Mouse (Mus musculus) E14TG2a.4 (cell line): ENCODE measurements at regions not wholly inside any gene's neighbourhood (a gene's known extent, or its start where the extent isn't known, plus 50 kb on each side); places are given as distances from the start of the nearest gene placed in this dataset.

Experiments used
- H3K27me3 ChIP-seq: 2 replicates; pipeline ENCODE4 v1.6.1; 2014; ENCODE audit warnings: low read length, control low read depth; ENCODE audit not compliant: insufficient read depth
- H3K36me3 ChIP-seq: 2 replicates; pipeline ENCODE4 v1.6.1; 2014; ENCODE audit warnings: low read length, control low read depth; ENCODE audit not compliant: insufficient read depth
- H3K4me1 ChIP-seq: replicated peaks from 2 replicates; pipeline ENCODE4 v1.6.1; 2014; ENCODE audit warnings: low read depth, low read length, control low read depth
- H3K4me3 ChIP-seq: replicated peaks from 2 replicates; pipeline ENCODE4 v1.5.1; 2014; ENCODE audit warnings: mild to moderate bottlenecking, low read length
- H3K9me3 ChIP-seq: 2 replicates; pipeline ENCODE4 v1.6.1; 2014; ENCODE audit warnings: low read length, control low read depth
- CTCF ChIP-seq: conservative IDR thresholded peaks from 2 replicates; pipeline ENCODE4 v1.5.1; 2014; ENCODE audit warnings: low read length
- NANOG ChIP-seq: IDR thresholded peaks from 2 replicates; pipeline ENCODE4 v1.6.1; 2014; ENCODE audit warnings: borderline replicate concordance, low read length, mixed read lengths
- POU5F1 ChIP-seq: IDR thresholded peaks from 2 replicates; pipeline ENCODE4 v1.6.1; 2014; ENCODE audit warnings: low read length, borderline replicate concordance

- no peaks in the 10 kb centered on the region for H3K36me3 ChIP-seq
- H3K4me3 ChIP-seq: no peak overlapping the region
- TF ChIP-seq NANOG (no peak), CTCF (no peak), POU5F1 (no peak)
Observed at GRCm38 (mm10) chr12:97957201-97957600, 302.1 kb downstream of the Galc start.

GRCm38 (mm10) chr12:97953336-97953735 lies 305.9 kb downstream of the Galc start:
- TF ChIP-seq CTCF (no peak), NANOG (no peak), POU5F1 (no peak)
- H3K9me3 ChIP-seq: no peaks in the 10 kb centered on the region
- no peaks in the 10 kb centered on the region for H3K4me1 ChIP-seq
- no peaks in the 10 kb centered on the region for H3K36me3 ChIP-seq
- no peak overlapping the region for H3K4me3 ChIP-seq
- H3K27me3 ChIP-seq: no peaks in the 10 kb centered on the region

More at GRCm38 (mm10) chr12:97957201-97957600, 302.1 kb downstream of the Galc start:
- Histone ChIP-seq H3K9me3 (no peaks in the 10 kb centered on the region), H3K27me3 (no peaks in the 10 kb centered on the region), H3K4me1 (no peaks in the 10 kb centered on the region)

- Histone ChIP-seq H3K36me3 (no peaks in the 10 kb centered on the region), H3K4me3 (no peak overlapping the region), H3K4me1 (no peaks in the 10 kb centered on the region), H3K27me3 (no peaks in the 10 kb centered on the region), H3K9me3 (no peaks in the 10 kb centered on the region)
- TF ChIP-seq CTCF: no peak
- no peak for TF ChIP-seq POU5F1
- no peak for TF ChIP-seq NANOG
Observed at GRCm38 (mm10) chr12:97952204-97952603, 307.1 kb downstream of the Galc start.

- no peaks in the 10 kb centered on the region for H3K9me3 ChIP-seq
- no peaks in the 10 kb centered on the region for H3K4me1 ChIP-seq
- no peaks in the 10 kb centered on the region for H3K36me3 ChIP-seq
- H3K4me3 ChIP-seq: no peak overlapping the region
- H3K27me3 ChIP-seq: no peaks in the 10 kb centered on the region
- no peak for TF ChIP-seq CTCF
- TF ChIP-seq POU5F1: no peak
- no peak for TF ChIP-seq NANOG
Observed at GRCm38 (mm10) chr12:97950072-97950471, 309.2 kb downstream of the Galc start.

GRCm38 (mm10) chr12:97947421-97947820 lies 311.8 kb downstream of the Galc start:
- no peaks in the 10 kb centered on the region for H3K4me1 ChIP-seq
- H3K27me3 ChIP-seq: no peaks in the 10 kb centered on the region
- no peaks in the 10 kb centered on the region for H3K9me3 ChIP-seq
- TF ChIP-seq POU5F1: no peak
- no peak for TF ChIP-seq CTCF
- no peak for TF ChIP-seq NANOG
- H3K4me3 ChIP-seq: no peak overlapping the region
- no peaks in the 10 kb centered on the region for H3K36me3 ChIP-seq

- H3K4me1 ChIP-seq: no peaks in the 10 kb centered on the region
- H3K36me3 ChIP-seq: no peaks in the 10 kb centered on the region
- no peaks in the 10 kb centered on the region for H3K27me3 ChIP-seq
- no peak for TF ChIP-seq NANOG
- no peak for TF ChIP-seq CTCF
- no peak for TF ChIP-seq POU5F1
- H3K4me3 ChIP-seq: no peak overlapping the region
- no peaks in the 10 kb centered on the region for H3K9me3 ChIP-seq
Observed at GRCm38 (mm10) chr12:97938361-97938760, 320.9 kb downstream of the Galc start.

GRCm38 (mm10) chr12:97929877-97930276 lies 329.4 kb downstream of the Galc start:
- TF ChIP-seq POU5F1 (no peak), NANOG (no peak), CTCF (no peak)

GRCm38 (mm10) chr12:97927036-97927435 lies 332.2 kb downstream of the Galc start:
- Histone ChIP-seq H3K4me3 (no peak overlapping the region), H3K4me1 (peaks cover 7% of the 10 kb centered on the region), H3K27me3 (no peaks in the 10 kb centered on the region), H3K9me3 (peaks cover 8% of the 10 kb centered on the region; the same call in 1 of the 2 replicates), H3K36me3 (no peaks in the 10 kb centered on the region)
- TF ChIP-seq NANOG: no peak
- no peak for TF ChIP-seq CTCF
- TF ChIP-seq POU5F1: no peak

More at GRCm38 (mm10) chr12:97929877-97930276, 329.4 kb downstream of the Galc start:
- Histone ChIP-seq H3K4me1 (peaks cover 6% of the 10 kb centered on the region), H3K36me3 (no peaks in the 10 kb centered on the region), H3K27me3 (no peaks in the 10 kb centered on the region), H3K4me3 (no peak overlapping the region), H3K9me3 (peaks cover 8% of the 10 kb centered on the region; the same call in 1 of the 2 replicates)

- Histone ChIP-seq H3K4me3 (no peak overlapping the region), H3K9me3 (no peaks in the 10 kb centered on the region), H3K4me1 (peaks cover 25% of the 10 kb centered on the region), H3K36me3 (no peaks in the 10 kb centered on the region), H3K27me3 (no peaks in the 10 kb centered on the region)
- TF ChIP-seq CTCF (no peak), NANOG (peak; percentile 81), POU5F1 (no peak)
Observed at GRCm38 (mm10) chr12:97921349-97922264, 337.7 kb downstream of the Galc start.
